Mouse (Mus musculus) embryonic facial prominence, embryonic 14.5 days (tissue): ENCODE measurements around the gene Bdkrb2. TPM values are rescaled to one million over a fixed set of nuclear protein-coding genes. Genes with fewer than 3 reads are reported as not detected.

Source experiments
- ATAC-seq: fragments of 200-750 bp; cut with Nextera tagmentation; 2 replicates; pipeline ENCODE4 v1.8.0; 2017; ENCODE audit warnings: low read depth, moderate number of reproducible peaks, moderate TSS enrichment
- DNase-seq: peaks from one replicate; pipeline ENCODE4 v3.0.0-alpha.2; 2015; ENCODE audit warnings: low spot score
- H3K27ac ChIP-seq: fragments of 300-500 bp; sonication (generic); replicated peaks from 2 replicates; pipeline ENCODE4 v1.5.1; 2014; ENCODE audit warnings: low read depth, mild to moderate bottlenecking, low read length, moderate library complexity
- H3K27me3 ChIP-seq: fragments of 300-500 bp; sonication (generic); replicated peaks from 2 replicates; pipeline ENCODE4 v1.6.1; 2014; ENCODE audit warnings: low read length; ENCODE audit not compliant: control insufficient read depth, insufficient read depth
- H3K36me3 ChIP-seq: fragments of 300-500 bp; sonication (generic); 2 replicates; pipeline ENCODE4 v1.6.1; 2014; ENCODE audit warnings: low read length, mixed read lengths; ENCODE audit not compliant: control insufficient read depth, insufficient read depth
- H3K4me1 ChIP-seq: fragments of 300-500 bp; sonication (generic); 2 replicates; pipeline ENCODE4 v1.6.1; 2014; ENCODE audit warnings: antibody characterized with exemption, low read length; ENCODE audit not compliant: control insufficient read depth, insufficient read depth
- H3K4me2 ChIP-seq: fragments of 300-500 bp; sonication (generic); 2 replicates; pipeline ENCODE4 v1.6.1; 2014; ENCODE audit warnings: low read depth, mild to moderate bottlenecking, low read length, moderate library complexity, mixed read lengths
- H3K4me3 ChIP-seq: fragments of 300-500 bp; sonication (generic); 2 replicates; pipeline ENCODE4 v1.5.1; 2014; ENCODE audit warnings: low read depth, mild to moderate bottlenecking, low read length
- H3K9ac ChIP-seq: fragments of 300-500 bp; sonication (generic); 2 replicates; pipeline ENCODE4 v1.6.1; 2014; ENCODE audit warnings: low read depth, mild to moderate bottlenecking, low read length, moderate library complexity, mixed read lengths
- H3K9me3 ChIP-seq: fragments of 300-500 bp; sonication (generic); 2 replicates; pipeline ENCODE4 v1.6.1; 2016; ENCODE audit warnings: low read length; ENCODE audit not compliant: control insufficient read depth
- WGBS: fragments of 180-500 bp; shearing (Covaris S2); extraction: QIAGEN DNeasy Blood & Tissue Kit; methylation state at CpG from one replicate; pipeline ENCODE4 v1.1.7; 2014; 5-methylcytosine and 5-hydroxymethylcytosine counted together
- polyA plus RNA-seq: library from polyadenylated mRNA; unstranded; fragments of >200 nt; fragmentation: Nextera tagmentation; extraction: Ambion mirVana; gene quantifications from 2 replicates; pipeline ENCODE4 v1.2.1, GENCODE M21; 2014

Bdkrb2 gene
- polyA plus RNA-seq, 1 experiment from 2014 or later = 1.0 TPM

DNA sequence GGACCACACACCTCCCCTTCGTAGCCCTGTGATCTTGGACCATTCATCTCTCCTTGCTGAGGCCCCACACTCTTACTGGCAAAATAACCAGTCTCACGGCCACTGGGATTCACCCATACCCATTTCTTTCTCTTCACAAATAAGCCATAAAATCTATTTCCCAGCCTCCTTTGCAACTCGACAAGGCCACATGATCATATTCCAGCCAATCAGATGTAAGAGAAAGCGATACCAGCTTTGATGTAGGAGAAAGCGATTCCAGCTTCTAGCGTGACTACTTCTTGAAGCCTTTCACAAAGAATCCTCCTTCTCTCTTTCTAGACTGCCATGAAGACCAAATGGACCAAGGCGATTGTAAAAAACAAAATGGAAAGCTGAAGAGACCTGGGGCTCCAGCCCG lies 19.9 kb upstream of the Bdkrb2 start:
- Histone ChIP-seq H3K4me1 (peaks cover 13% of the 10 kb centered on the region), H3K4me3 (no peak overlapping the region), H3K4me2 (no peak overlapping the region), H3K9ac (no peak overlapping the region), H3K9me3 (no peaks in the 10 kb centered on the region), H3K36me3 (no peaks in the 10 kb centered on the region), H3K27ac (no peak overlapping the region), H3K27me3 (no peaks in the 10 kb centered on the region)
- DNase-seq (no peak), ATAC-seq (no peak)
- WGBS = 76% methylated on average over 8 of the region's 8 CpGs

DNA sequence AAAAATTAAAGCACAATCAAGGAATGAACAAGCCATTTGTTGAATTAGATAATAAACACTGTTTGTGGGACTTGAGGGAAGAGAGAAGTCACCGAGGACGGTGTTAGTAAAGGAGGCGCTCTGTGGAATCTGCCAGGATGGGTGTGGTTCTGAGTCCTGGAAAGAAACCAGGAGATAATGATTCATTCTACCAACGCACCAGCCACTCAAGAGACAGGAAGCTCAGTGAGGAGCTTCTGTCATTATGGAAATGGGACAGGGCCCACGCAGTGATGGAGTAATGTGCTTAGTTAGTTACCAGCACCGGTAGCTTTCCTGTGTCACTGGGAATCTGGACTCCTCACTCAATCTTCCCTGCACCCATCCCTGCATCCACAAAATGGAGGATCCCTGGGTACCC lies 19.3 kb upstream of the Bdkrb2 start:
- no peak overlapping the region for H3K4me3 ChIP-seq
- H3K9me3 ChIP-seq = no peaks in the 10 kb centered on the region
- H3K4me1 ChIP-seq = peaks cover 16% of the 10 kb centered on the region
- ATAC-seq (no peak), DNase-seq (no peak)
- no peak overlapping the region for H3K9ac ChIP-seq
- H3K4me2 ChIP-seq = no peak overlapping the region
- WGBS = 57% methylated on average over 6 of the region's 6 CpGs
- H3K36me3 ChIP-seq = no peaks in the 10 kb centered on the region
- H3K27me3 ChIP-seq = no peaks in the 10 kb centered on the region
- H3K27ac ChIP-seq = no peak overlapping the region

DNA sequence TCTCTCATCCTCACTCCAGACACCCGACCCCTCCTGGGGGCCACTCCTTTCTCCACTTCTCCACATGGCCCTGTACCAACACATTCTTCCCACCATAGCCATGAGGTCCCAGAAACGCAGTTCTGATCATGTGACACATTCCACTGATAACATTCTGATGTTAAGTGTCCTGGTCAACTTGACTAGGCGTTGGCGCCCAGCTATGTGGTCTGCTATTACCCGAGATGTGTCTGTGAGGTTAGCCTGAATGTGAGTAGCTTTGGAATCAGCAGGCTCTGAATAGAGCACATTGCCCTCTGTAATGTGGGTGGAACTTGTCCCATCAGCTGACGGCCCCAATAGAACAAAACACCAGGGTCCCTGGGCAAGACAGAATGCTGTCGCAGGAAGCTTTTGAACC lies 18.2 kb upstream of the Bdkrb2 start:
- Histone ChIP-seq H3K4me1 (peaks cover 16% of the 10 kb centered on the region), H3K4me2 (no peak overlapping the region), H3K27ac (no peak overlapping the region), H3K27me3 (no peaks in the 10 kb centered on the region), H3K36me3 (no peaks in the 10 kb centered on the region), H3K9ac (no peak overlapping the region), H3K4me3 (no peak overlapping the region), H3K9me3 (no peaks in the 10 kb centered on the region)
- no peak for DNase-seq
- ATAC-seq = no peak
- WGBS = 85% methylated on average over 7 of the region's 7 CpGs

DNA sequence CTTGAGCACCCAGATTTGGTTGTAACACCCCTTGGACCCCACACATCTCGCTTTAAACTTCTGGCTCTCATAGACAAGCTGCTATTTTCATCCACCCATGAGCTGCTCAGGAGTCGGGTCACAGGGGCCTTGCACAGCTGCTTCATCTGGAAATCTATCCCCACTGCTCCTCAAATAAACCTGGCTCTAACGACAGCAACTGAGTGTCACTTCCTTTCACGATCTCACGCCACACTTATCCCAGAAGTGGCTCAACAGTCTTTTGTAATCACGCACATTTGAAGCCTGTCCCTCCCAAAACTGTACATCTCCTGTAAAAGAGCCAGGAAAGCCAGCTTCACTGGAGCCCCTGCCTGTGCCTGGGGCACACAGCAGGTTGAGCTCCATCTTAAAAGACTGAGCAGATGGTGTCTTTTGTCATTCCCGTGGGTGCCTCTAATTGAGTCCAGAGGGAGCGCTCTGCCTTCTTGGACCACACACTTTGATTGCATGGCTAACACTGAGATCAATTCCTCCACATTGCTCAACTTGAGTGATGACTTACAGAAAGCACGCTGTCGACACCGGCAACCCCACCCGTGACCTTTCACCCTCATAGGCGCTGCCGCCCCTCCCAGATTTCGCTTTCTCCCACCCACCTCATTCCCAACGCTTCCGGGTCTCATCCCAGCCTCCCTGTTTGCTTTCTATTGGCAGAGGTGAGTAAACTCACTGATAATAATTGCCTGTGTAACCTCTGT lies 17.2 kb upstream of the Bdkrb2 start:
- no peak overlapping the region for H3K9ac ChIP-seq
- H3K27me3 ChIP-seq = no peaks in the 10 kb centered on the region
- WGBS = 26% methylated on average over 17 of the region's 17 CpGs
- peaks cover 16% of the 10 kb centered on the region for H3K4me1 ChIP-seq
- H3K9me3 ChIP-seq = no peaks in the 10 kb centered on the region
- no peak overlapping the region for H3K4me2 ChIP-seq
- H3K27ac ChIP-seq = no peak overlapping the region
- DNase-seq = no peak
- ATAC-seq = no peak
- no peaks in the 10 kb centered on the region for H3K36me3 ChIP-seq
- H3K4me3 ChIP-seq = no peak overlapping the region

DNA sequence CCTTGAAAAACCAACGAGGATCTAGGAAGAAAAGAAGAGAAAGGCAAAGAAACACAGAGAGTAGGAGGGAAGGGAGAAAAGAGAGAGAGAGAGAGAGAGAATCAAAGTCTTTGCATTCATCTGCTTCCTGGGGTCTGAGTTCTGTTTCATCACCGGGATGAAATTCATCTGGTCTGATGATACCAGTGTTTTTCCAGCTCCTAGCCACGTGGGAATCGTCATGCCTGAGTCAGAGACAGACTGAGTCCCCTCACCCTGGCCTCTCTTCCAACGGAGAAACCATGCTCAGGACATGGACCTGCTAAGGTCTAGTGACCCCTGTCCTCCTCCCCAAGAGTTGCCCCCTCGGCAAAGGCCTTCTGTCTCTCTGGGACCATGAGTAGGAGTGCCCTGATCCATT lies 16.5 kb upstream of the Bdkrb2 start:
- ATAC-seq (no peak), DNase-seq (no peak)
- Histone ChIP-seq H3K9ac (no peak overlapping the region), H3K27ac (no peak overlapping the region), H3K4me3 (no peak overlapping the region), H3K27me3 (no peaks in the 10 kb centered on the region), H3K9me3 (no peaks in the 10 kb centered on the region), H3K4me1 (peaks cover 16% of the 10 kb centered on the region), H3K36me3 (no peaks in the 10 kb centered on the region), H3K4me2 (no peak overlapping the region)
- WGBS = 49% methylated on average over 6 of the region's 6 CpGs

DNA sequence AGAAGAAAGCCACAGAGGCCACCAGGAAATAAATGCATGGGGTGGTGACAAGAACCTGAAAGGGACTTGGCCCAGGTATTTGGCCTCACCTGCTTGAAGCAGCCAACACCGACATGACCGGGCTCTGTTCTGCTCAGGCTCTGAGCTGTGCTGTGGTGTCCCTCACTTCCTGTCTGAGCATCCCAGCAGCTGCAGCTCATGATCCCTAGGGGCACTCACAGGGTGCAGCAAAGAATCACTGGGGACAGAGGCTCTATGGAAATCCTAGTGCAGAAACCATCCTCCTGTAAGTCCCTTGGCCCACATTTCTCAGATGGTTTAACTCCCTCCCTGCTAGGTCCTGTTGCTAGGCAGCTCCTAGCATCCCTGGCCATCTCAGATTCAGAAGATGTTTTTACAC lies 15.9 kb upstream of the Bdkrb2 start:
- Histone ChIP-seq H3K4me2 (no peak overlapping the region), H3K27ac (no peak overlapping the region), H3K9me3 (no peaks in the 10 kb centered on the region), H3K36me3 (no peaks in the 10 kb centered on the region), H3K4me3 (no peak overlapping the region), H3K9ac (no peak overlapping the region), H3K27me3 (no peaks in the 10 kb centered on the region), H3K4me1 (peaks cover 16% of the 10 kb centered on the region)
- no peak for ATAC-seq
- no peak for DNase-seq
- WGBS = 61% methylated on average over 2 of the region's 2 CpGs

DNA sequence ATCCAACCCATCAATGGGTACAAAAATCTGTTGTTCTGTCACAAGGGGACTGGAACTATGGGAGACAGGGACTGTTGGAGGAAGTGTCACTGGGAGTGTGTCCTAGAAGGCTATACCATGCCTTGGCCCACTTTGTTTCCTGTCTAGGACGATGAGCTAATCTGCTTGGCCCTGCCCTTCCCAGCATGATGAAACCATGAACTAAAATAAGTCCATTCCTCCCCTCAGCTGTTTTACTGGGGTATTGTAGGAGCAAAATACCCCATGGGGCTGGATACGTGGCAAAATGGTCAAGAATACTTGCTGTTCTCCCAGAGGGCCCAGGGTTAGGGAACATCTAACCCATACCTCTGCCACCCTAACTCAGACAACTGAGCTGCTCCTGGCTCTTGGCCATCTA lies 15.0 kb upstream of the Bdkrb2 start:
- Histone ChIP-seq H3K27ac (no peak overlapping the region), H3K4me2 (no peak overlapping the region), H3K9me3 (no peaks in the 10 kb centered on the region), H3K36me3 (no peaks in the 10 kb centered on the region), H3K27me3 (no peaks in the 10 kb centered on the region), H3K9ac (no peak overlapping the region), H3K4me3 (no peak overlapping the region), H3K4me1 (peaks cover 16% of the 10 kb centered on the region)
- 58% methylated on average over 2 of the region's 2 CpGs for WGBS
- DNase-seq (no peak), ATAC-seq (no peak)

DNA sequence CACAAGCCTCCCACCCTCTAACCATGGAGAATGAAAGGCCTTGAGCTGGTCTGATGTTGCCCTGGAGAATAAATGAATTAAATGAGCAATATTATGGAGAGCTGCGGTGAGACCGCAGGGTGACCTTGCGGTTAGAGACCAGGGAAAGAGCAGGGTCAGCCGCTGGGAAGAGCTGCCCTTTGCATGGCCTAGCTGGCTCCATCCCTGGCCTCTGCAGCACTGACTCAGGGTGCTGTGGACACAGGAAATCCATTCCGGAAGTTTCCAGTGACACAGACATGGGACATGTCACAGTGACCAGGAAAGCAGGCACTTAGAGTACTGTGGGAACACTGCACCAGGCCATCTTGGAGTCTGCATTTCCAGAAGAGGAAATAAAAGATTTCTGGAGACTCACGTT lies 14.1 kb upstream of the Bdkrb2 start:
- Histone ChIP-seq H3K27ac (no peak overlapping the region), H3K36me3 (no peaks in the 10 kb centered on the region), H3K27me3 (no peaks in the 10 kb centered on the region), H3K4me1 (peaks cover 16% of the 10 kb centered on the region), H3K4me3 (no peak overlapping the region), H3K4me2 (no peak overlapping the region), H3K9ac (no peak overlapping the region), H3K9me3 (no peaks in the 10 kb centered on the region)
- 75% methylated on average over 6 of the region's 6 CpGs for WGBS
- no peak for ATAC-seq
- DNase-seq = no peak
